Mouse (Mus musculus): ENCODE measurements around the gene Tex26. TPM values are rescaled to one million over a fixed set of nuclear protein-coding genes. Genes with fewer than 3 reads are reported as not detected.

Gene Tex26
- polyA plus RNA-seq, 1 experiment: 0.34 TPM

- no peak for DNase-seq
Observed at GRCm38 (mm10) chr5:149481920-149482319, 42.5 kb downstream of the Tex26 start.

DNA sequence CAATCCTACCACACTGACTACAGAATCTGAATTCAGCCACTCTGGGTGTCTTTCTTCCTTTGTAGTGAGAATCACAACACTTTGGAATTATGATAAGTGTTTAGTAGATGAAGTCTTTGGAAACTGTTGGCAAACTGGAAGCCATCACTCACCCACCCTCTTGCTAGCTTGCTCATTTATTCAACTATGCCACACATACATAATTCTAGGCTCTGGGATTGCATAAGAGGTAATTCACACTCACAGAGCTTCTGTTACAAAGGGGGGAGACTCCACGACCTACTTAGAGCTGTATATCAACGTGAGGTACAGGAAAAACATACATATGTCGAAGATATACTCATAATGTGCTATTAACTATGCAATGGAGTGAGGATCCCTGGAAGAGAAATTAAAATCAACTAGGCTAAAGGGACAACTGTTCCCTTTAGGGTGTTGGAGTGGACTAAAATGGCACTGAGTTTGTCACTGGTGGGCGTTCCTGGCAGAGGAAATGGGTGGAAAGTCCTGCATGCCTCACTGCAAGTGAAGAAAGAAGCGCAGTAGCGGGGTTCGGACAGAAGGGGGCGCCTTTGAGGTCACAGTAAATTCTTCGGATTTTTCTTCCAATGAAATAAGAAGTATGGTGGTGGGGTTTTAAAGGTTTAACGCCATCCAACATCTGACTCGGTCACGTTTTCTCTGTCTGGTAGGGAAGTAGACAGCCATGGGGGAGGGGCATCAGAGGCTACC is 44.0 kb downstream of the Tex26 start:
- DNase-seq: peak in 1 of 2 experiments; percentile 17
- H3K27me3 ChIP-seq (ENCODE audit: control insufficient read depth, insufficient read depth, low read length): no peaks in the 10 kb centered on the region
- TF ChIP-seq CTCF (IDR thresholded peaks at IDR 0.05; ENCODE audit: borderline replicate concordance, insufficient read depth, low read depth, low read length): peak; percentile 30; the same call in 1 of the 2 replicates
- no peak for TF ChIP-seq POLR2A (IDR thresholded peaks at IDR 0.05; ENCODE audit: borderline replicate concordance, insufficient read depth, low read length)
- no peak overlapping the region for H3K4me3 ChIP-seq (replicated peaks; ENCODE audit: insufficient read depth, low read depth, low read length)
- WGBS: 73% methylated on average over 12 of the region's 12 CpGs
- H3K27ac ChIP-seq (ENCODE audit: insufficient read depth, low read length): no peak overlapping the region
- H3K4me1 ChIP-seq (ENCODE audit: control insufficient read depth, insufficient read depth, low read length): no peaks in the 10 kb centered on the region; the same call in 1 of the 2 replicates

More at GRCm38 (mm10) chr5:149481920-149482319, 42.5 kb downstream of the Tex26 start:
- TF ChIP-seq POLR2A (IDR thresholded peaks at IDR 0.05; ENCODE audit: borderline replicate concordance, insufficient read depth, low read length) (no peak), CTCF (IDR thresholded peaks at IDR 0.05; ENCODE audit: borderline replicate concordance, insufficient read depth, low read depth, low read length) (no peak)
- 86% methylated on average over 7 of the region's 7 CpGs for WGBS
- Histone ChIP-seq H3K4me3 (replicated peaks; ENCODE audit: insufficient read depth, low read depth, low read length) (no peak overlapping the region), H3K27me3 (ENCODE audit: control insufficient read depth, insufficient read depth, low read length) (no peaks in the 10 kb centered on the region), H3K4me1 (ENCODE audit: control insufficient read depth, insufficient read depth, low read length) (no peaks in the 10 kb centered on the region), H3K27ac (ENCODE audit: insufficient read depth, low read length) (no peak overlapping the region)

GRCm38 (mm10) chr5:149484270-149484669 is 44.8 kb downstream of the Tex26 start:
- DNase-seq: no peak
- Histone ChIP-seq H3K27ac (ENCODE audit: insufficient read depth, low read length) (no peak overlapping the region), H3K27me3 (ENCODE audit: control insufficient read depth, insufficient read depth, low read length) (no peaks in the 10 kb centered on the region), H3K4me3 (replicated peaks; ENCODE audit: insufficient read depth, low read depth, low read length) (no peak overlapping the region), H3K4me1 (ENCODE audit: control insufficient read depth, insufficient read depth, low read length) (no peaks in the 10 kb centered on the region; the same call in 1 of the 2 replicates)
- no peak for TF ChIP-seq CTCF (IDR thresholded peaks at IDR 0.05; ENCODE audit: borderline replicate concordance, insufficient read depth, low read depth, low read length)
- no peak for TF ChIP-seq POLR2A (IDR thresholded peaks at IDR 0.05; ENCODE audit: borderline replicate concordance, insufficient read depth, low read length)
- 76% methylated on average over 12 of the region's 12 CpGs for WGBS

DNA sequence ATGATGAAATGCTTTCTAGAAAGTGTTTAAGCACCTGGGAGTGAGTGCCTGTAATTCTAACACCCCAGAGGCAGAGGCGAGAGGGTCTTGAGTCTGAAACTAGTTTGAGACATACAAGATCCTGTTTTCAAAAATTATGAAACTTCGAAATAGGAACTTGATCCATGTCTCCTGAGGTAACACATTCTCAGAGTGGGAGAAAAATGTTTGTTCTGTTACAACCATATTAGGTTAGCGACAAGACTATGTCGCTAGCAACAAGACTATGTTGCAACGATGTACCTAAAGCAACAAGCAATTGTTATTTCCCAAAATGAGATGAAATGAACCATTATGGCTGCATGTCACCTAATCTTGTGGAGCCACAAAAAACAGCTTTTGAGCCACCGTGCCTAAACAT is 46.0 kb downstream of the Tex26 start:
- H3K4me3 ChIP-seq (replicated peaks; ENCODE audit: insufficient read depth, low read depth, low read length): no peak overlapping the region
- TF ChIP-seq CTCF (IDR thresholded peaks at IDR 0.05; ENCODE audit: borderline replicate concordance, insufficient read depth, low read depth, low read length) (no peak), POLR2A (IDR thresholded peaks at IDR 0.05; ENCODE audit: borderline replicate concordance, insufficient read depth, low read length) (no peak)
- no peak for DNase-seq
- H3K4me1 ChIP-seq (ENCODE audit: control insufficient read depth, insufficient read depth, low read length): no peaks in the 10 kb centered on the region; the same call in 1 of the 2 replicates
- H3K27me3 ChIP-seq (ENCODE audit: control insufficient read depth, insufficient read depth, low read length): no peaks in the 10 kb centered on the region
- H3K27ac ChIP-seq (ENCODE audit: insufficient read depth, low read length): no peak overlapping the region
- 95% methylated on average over 6 of the region's 6 CpGs for WGBS

GRCm38 (mm10) chr5:149488360-149489021 is 49.0 kb downstream of the Tex26 start:
- Histone ChIP-seq H3K4me1 (ENCODE audit: control insufficient read depth, insufficient read depth, low read length) (no peaks in the 10 kb centered on the region; the same call in 1 of the 2 replicates), H3K4me3 (replicated peaks; ENCODE audit: insufficient read depth, low read depth, low read length) (no peak overlapping the region), H3K27ac (ENCODE audit: insufficient read depth, low read length) (no peak overlapping the region), H3K27me3 (ENCODE audit: control insufficient read depth, insufficient read depth, low read length) (no peaks in the 10 kb centered on the region)
- TF ChIP-seq POLR2A (IDR thresholded peaks at IDR 0.05; ENCODE audit: borderline replicate concordance, insufficient read depth, low read length) (no peak), CTCF (IDR thresholded peaks at IDR 0.05; ENCODE audit: borderline replicate concordance, insufficient read depth, low read depth, low read length) (no peak)
- WGBS: 26% methylated on average over 11 of the region's 11 CpGs
- DNase-seq: no peak

- Histone ChIP-seq H3K4me3 (replicated peaks; ENCODE audit: insufficient read depth, low read depth, low read length) (peak overlapping the region; percentile 45), H3K4me1 (ENCODE audit: control insufficient read depth, insufficient read depth, low read length) (no peaks in the 10 kb centered on the region; the same call in 1 of the 2 replicates)
- 5% methylated on average over 11 of the region's 11 CpGs for WGBS
Observed at GRCm38 (mm10) chr5:149489136-149489535, 49.7 kb downstream of the Tex26 start.

DNA sequence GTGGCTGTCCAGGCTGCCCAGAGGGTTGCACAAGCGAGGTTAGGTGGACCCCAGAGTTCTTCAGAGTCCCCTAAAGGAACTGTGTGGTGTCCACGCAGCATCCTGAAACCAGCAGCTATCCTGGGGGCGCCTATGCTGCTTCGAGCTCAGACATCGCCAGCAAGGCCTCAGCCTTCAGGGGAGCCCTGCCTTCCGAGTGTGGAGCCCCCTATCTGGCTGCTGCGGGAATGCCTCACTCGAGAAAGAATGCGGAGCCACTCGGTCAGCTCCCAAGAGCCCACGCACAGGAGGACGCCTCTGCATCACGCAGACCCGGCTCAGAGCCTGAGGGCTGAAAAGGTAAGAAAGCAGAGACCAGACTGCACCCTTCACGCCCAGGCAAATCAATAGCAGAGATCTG is 50.8 kb downstream of the Tex26 start:
- 58% methylated on average over 15 of the region's 15 CpGs for WGBS
- no peak for DNase-seq
- Histone ChIP-seq H3K27me3 (ENCODE audit: control insufficient read depth, insufficient read depth, low read length) (no peaks in the 10 kb centered on the region), H3K27ac (ENCODE audit: insufficient read depth, low read length) (no peak overlapping the region), H3K4me1 (ENCODE audit: control insufficient read depth, insufficient read depth, low read length) (no peaks in the 10 kb centered on the region; the same call in 1 of the 2 replicates), H3K4me3 (replicated peaks; ENCODE audit: insufficient read depth, low read depth, low read length) (no peak overlapping the region)
- TF ChIP-seq CTCF (IDR thresholded peaks at IDR 0.05; ENCODE audit: borderline replicate concordance, insufficient read depth, low read depth, low read length) (no peak), POLR2A (IDR thresholded peaks at IDR 0.05; ENCODE audit: borderline replicate concordance, insufficient read depth, low read length) (no peak)

More at GRCm38 (mm10) chr5:149489136-149489535, 49.7 kb downstream of the Tex26 start:
- no peak overlapping the region for H3K27ac ChIP-seq (ENCODE audit: insufficient read depth, low read length)
- peak; percentile 38 to 44 for DNase-seq
- no peaks in the 10 kb centered on the region for H3K27me3 ChIP-seq (ENCODE audit: control insufficient read depth, insufficient read depth, low read length)
- TF ChIP-seq CTCF (IDR thresholded peaks at IDR 0.05; ENCODE audit: borderline replicate concordance, insufficient read depth, low read depth, low read length) (no peak), POLR2A (IDR thresholded peaks at IDR 0.05; ENCODE audit: borderline replicate concordance, insufficient read depth, low read length) (no peak)
